Mouse (Mus musculus): Measurements from ENCODE around the gene Vars.
A peak's percentile ranks its signal among the peaks of the same experiment; 100 is the strongest.
"Not testable (repeated sequence)": the region's sequence is repeated elsewhere in the genome, so short reads cannot be mapped to it uniquely, and the experiment has no call there.

Vars gene

GRCm38 (mm10) chr17:34972069-34972749 lies 28.6 kb upstream of the Vars start, which contains the start of the genes Hspa1a and Hspa1l:
Gene Hspa1a (minus strand): TSS chr17:34972156.
Gene Hspa1l (plus strand): TSS chr17:34972703.
- DNase-seq = peak; percentile 78

GRCm38 (mm10) chr17:34975581-34976492 lies 24.9 kb upstream of the Vars start:
- no peak for DNase-seq

GRCm38 (mm10) chr17:34977000-34977399 lies 23.8 kb upstream of the Vars start:
- no peak for DNase-seq

- DNase-seq = no peak
Measured at GRCm38 (mm10) chr17:34978239-34978638, 22.5 kb upstream of the Vars start.

GRCm38 (mm10) chr17:34979631-34980030 lies 21.2 kb upstream of the Vars start:
- no peak for DNase-seq

GRCm38 (mm10) chr17:34980655-34981054 lies 20.1 kb upstream of the Vars start:
- peak; percentile 37 for DNase-seq

GRCm38 (mm10) chr17:34981690-34982180 lies 19.1 kb upstream of the Vars start, which contains the start of gene Lsm2:
Gene Lsm2 (plus strand): TSS chr17:34981862.
- peak; percentile 94 for DNase-seq

GRCm38 (mm10) chr17:34982328-34982727 lies 18.5 kb upstream of the Vars start:
- DNase-seq = no peak

GRCm38 (mm10) chr17:34984218-34984617 lies 16.6 kb upstream of the Vars start:
- no peak for DNase-seq

GRCm38 (mm10) chr17:34994751-34995150 lies 6.0 kb upstream of the Vars start:
- DNase-seq = no peak

- not testable (repeated sequence) for DNase-seq
Measured at GRCm38 (mm10) chr17:34995192-34995591, 5.6 kb upstream of the Vars start.

GRCm38 (mm10) chr17:34995927-34996326 lies 4.9 kb upstream of the Vars start:
- not testable (repeated sequence) for DNase-seq

GRCm38 (mm10) chr17:34996411-34997141 lies 4.2 kb upstream of the Vars start:
- DNase-seq = no peak

- DNase-seq = no peak
Measured at GRCm38 (mm10) chr17:34997142-34997483, 3.7 kb upstream of the Vars start.

GRCm38 (mm10) chr17:34998526-34999430 lies 2.0 kb upstream of the Vars start:
- no peak for DNase-seq

- DNase-seq = not testable (repeated sequence)
Measured at GRCm38 (mm10) chr17:34999871-35000716, 693 bp upstream of the Vars start.

GRCm38 (mm10) chr17:35001452-35002152 lies 815 bp downstream of the Vars start:
- peak; percentile 38 for DNase-seq

- DNase-seq = no peak
Measured at GRCm38 (mm10) chr17:35002153-35002865, 1.5 kb downstream of the Vars start.

- no peak for DNase-seq
Measured at GRCm38 (mm10) chr17:35003022-35003838, 2.4 kb downstream of the Vars start.
